Mouse (Mus musculus) left cerebral cortex, adult 18-20 months (tissue): ENCODE results near the gene Ryr2. TPM values are rescaled to one million over a fixed set of nuclear protein-coding genes. Genes with fewer than 3 reads are reported as not detected.
"Not testable (repeated sequence)": the region's sequence is repeated elsewhere in the genome, so short reads cannot be mapped to it uniquely, and the experiment has no call there.

Experiments
- DNase-seq, 2 experiments: peaks; one replicate each; pipeline ENCODE4 v3.0.0; 2021 to 2022; ENCODE audit warnings: low spot score in 2 of 2, mixed read lengths in 1 of 2
- total RNA-seq, 2 experiments: library from RNA; stranded (reverse); gene quantifications; 2 replicates each; pipeline ENCODE4 v1.2.3; 2021

The Ryr2 gene
- total RNA-seq, 2 experiments from 2014 or later = 150 to 159 TPM

DNA sequence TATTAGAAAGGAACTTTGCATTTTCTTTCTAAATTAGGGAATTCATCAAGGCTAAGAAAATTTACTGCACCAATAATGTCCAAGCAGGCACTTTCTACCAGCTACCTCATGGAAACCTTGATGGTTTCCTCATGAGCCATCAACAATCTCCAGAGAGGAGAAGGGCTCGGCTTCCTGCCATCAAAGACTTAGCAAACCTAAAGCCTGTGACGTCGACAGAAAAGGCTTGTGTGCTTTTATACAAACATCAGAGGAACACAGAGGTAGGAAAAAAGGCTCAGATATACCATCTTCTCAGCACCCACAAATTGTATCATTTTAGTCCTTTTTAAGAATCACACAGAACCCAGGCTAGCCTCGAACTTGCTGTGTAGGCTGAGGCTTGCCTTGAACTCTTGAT lies 148.5 kb downstream of the Ryr2 start:
- DNase-seq = no peak

DNA sequence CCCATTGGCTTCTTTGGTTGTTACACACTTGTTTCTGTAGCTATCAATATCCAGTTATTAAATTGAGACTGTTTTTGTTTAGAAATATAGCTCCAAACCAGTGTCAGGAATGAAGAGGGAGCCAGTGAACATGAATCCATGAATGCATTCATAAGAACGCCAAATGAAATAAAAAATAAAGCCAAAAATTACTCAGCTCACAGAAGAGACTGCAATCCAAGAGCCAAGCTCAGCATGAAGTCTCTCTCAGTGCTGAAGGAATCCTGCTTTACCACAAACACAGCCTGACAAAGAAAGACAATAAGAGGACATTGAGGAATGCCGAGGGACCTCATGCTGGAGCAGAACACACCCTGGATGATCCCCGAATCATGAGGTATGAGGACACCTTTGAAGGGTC lies 154.8 kb downstream of the Ryr2 start:
- DNase-seq = no peak

- DNase-seq = no peak
Measured at GRCm38 (mm10) chr13:11945740-11946139, 161.0 kb downstream of the Ryr2 start.

DNA sequence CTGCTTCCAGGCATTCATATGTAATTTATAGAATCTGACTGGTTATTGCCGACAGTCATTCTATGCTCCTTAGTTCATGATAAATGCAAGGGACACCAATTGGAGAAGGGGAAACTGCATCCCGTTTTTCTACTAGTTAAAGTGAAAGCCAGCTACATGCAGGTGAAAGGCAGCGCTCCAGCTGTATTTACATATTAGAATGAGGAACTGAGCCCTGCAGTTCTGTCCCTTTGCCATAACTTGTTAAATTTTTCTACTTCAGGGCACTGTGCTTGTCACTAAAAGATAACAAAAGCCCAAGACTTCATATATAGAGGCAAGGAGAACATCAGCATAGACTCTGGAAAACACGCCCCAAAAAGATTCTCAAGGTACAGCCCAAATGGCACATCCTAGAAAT lies 165.0 kb downstream of the Ryr2 start:
- DNase-seq = no peak

GRCm38 (mm10) chr13:11934297-11935060 lies 172.3 kb downstream of the Ryr2 start:
- DNase-seq = not testable (repeated sequence)

DNA sequence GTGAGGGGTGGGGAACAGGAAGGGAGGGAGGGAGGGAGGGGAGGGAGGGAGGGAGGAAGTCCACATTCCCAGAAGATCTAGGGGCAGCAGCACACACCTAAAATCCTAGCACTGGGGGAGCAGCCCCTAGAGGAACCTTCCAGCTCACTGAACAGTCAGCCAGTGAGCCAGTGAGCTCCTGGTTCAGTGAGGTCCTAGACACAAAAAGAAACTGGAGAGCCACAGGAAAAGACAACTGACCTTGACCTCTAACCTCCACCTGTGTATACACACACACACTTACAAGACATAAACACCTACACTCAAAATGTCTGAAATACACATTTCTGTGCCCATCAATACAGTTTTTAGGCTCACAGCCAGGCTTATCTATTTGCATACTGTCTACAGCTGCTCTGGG lies 173.4 kb downstream of the Ryr2 start:
- no peak for DNase-seq

DNA sequence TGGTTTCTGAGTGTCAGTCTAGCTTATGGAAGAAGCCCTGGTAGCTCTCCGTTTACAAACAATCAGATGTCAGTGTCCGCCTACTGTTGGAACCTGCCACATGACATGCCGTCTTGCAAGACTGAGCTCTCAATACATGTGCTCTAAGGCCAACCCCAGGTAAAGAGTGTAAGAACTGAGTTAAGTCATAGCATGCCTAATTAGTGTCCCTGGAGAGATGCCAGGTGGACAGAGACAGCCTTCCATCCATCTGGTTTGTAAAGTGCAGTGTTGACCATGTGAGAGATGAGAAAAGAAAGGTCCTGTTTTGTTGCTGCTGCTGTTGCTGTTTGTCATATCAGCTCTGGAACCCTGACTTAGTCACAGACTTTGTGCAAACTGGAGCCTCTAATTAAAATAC lies 178.0 kb downstream of the Ryr2 start:
- no peak for DNase-seq

DNA sequence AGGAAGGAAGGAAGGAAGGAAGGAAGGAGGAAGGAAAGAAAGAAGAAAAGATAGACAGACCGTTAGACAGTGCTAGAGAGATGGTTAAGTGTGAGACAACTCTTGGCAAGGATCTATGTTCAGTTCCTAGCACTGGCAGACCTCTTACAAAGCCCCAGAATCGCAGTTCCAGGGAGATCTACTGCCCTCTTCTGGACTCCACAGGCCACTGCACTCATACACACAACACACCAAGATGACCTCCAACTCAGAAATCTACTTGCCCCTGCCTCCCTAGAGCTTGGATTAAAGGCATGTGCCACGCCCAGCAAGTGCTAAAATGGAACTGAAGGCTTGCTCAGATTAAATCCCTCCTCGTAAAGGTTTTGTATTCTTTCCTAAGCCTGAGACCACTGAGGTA lies 179.0 kb downstream of the Ryr2 start:
- DNase-seq = no peak

GRCm38 (mm10) chr13:11926720-11927500 lies 179.8 kb downstream of the Ryr2 start:
- no peak for DNase-seq

DNA sequence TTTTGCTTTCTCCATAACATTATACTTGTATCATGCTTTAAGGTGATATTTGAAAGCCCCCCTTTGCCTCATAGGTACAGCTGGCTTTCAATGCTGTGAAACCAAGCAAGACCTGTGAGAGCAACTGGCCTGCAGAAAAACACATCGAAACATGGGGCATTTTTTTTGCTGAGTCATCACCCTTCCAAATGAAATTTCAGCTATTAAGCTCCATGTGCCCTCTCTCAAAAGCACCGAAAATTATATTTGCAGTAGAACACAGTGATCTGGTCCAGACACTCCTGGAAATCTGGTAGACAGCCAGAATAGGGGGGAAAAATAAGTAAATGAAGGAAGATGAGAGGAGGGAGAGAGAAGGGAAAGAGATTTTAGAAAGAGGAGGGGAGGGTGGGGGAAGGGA lies 180.5 kb downstream of the Ryr2 start:
- DNase-seq = no peak

DNA sequence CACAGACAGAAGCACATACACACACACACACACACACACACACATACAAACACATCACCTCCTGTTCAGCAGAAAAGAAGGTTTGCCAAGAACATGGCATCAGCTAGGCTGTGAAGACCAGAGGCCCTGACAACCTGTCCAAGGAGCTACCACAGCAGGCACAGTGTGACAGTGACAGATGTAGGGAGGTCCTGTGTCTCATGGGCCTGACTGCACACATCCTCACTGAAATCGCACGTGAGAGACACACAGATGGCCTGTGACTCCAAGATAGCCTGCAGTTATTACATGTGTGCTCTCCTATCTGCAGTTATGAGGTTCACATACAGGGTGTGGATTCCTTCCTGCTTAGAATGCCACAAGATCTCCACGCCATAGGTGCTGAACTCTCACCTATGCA lies 182.0 kb downstream of the Ryr2 start:
- DNase-seq = no peak

GRCm38 (mm10) chr13:11920495-11920894 lies 186.2 kb downstream of the Ryr2 start:
- DNase-seq = no peak

DNA sequence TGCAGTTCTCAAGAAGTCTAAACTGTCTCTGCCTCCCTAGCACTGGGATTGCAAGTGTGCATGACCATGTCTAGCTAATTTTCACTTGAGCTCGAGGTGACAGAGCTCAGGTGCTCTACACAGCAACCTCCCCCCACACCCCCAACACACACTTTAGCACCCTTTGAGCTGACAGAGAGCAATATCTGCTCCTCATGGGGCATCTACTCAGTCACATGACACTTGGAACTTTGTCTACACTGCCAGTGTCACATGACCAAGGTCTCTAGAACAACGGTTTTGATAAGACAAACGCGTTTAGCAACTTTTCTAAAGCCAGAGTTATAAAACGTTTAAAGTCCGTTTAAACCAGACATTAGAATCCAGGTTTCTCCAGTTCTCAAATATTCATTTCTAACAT lies 187.3 kb downstream of the Ryr2 start:
- no peak for DNase-seq

- DNase-seq = no peak
Measured at GRCm38 (mm10) chr13:11915619-11916018, 191.1 kb downstream of the Ryr2 start.

DNA sequence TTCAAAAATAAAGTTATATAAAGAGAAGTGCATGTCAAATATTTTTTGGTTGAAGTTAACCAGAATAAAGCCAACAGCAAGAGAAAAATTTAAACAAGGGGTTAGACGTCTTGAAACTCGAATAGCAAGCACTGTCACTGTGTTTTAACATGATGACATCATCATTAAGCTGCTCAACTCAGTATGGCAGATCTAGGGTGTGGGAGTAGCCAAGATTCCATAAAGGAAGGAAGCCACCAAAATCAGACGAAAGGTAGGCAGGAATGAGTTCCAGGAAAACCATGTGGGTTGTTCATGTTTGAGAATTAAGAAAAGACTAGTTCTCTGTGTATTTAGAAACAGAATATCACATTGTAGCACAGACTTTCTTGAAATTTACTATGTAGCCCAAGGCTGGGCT lies 192.1 kb downstream of the Ryr2 start:
- DNase-seq = no peak

DNA sequence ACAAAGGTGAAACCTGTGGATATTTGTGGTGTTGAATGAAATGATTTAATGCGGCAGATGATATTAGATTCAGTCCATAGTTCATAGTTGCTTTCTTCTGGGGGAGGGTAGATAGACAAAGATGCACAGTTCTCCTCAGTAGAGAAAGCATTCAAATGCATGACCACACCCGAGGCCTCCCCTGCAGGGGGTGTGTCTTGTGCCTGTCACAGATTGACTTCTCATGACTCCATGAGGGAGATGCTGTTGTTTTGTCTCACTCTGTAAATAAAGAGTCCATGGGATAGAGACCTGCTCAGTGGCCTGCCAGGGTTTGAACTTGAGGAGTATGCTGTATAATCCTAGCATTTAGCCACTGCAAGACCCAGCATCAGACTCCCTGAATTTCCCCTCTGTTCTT lies 194.5 kb downstream of the Ryr2 start:
- no peak for DNase-seq

DNA sequence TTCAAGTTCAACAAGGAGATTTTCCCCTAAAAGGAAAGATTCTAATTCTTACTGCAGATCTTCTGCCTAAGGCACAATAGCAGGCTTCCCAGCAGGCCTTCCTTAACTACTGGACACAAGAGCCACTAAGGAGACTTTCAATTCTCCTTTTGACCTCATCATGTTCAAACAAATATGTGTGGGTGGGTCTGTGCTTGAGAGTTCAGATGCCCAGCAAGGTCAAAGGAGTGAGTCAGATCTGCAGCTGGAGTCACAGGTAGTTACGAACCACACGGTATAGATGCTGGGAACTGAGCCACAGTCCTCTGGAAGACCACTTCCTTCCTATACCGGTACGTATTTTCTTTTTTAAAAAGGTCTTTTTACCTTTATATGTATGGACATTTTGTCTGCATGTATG lies 198.6 kb downstream of the Ryr2 start:
- DNase-seq = no peak

GRCm38 (mm10) chr13:11905126-11905525 lies 201.6 kb downstream of the Ryr2 start:
- DNase-seq = no peak

DNA sequence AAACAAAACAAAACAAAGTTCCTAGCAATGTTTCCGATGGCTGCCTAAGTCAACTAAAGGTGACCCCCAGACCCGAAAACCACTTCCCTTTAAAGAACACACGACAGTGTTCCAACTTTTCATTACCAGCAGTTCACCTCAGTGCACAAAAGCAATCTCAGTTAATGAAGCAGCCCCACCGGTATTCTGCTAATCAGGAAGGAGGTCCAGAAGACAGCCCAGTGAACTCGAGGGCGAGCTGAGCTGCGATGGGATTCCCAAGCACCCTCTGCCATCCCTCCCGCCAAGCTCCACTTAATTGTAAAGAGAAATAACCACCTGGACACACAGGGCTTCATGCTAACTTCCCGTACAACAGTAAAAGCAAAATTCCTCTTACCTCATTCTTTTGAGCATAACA lies 203.5 kb downstream of the Ryr2 start:
- DNase-seq = no peak

GRCm38 (mm10) chr13:11902856-11903255 lies 203.9 kb downstream of the Ryr2 start:
- DNase-seq = no peak

GRCm38 (mm10) chr13:11900631-11901030 lies 206.1 kb downstream of the Ryr2 start:
- DNase-seq = no peak

DNA sequence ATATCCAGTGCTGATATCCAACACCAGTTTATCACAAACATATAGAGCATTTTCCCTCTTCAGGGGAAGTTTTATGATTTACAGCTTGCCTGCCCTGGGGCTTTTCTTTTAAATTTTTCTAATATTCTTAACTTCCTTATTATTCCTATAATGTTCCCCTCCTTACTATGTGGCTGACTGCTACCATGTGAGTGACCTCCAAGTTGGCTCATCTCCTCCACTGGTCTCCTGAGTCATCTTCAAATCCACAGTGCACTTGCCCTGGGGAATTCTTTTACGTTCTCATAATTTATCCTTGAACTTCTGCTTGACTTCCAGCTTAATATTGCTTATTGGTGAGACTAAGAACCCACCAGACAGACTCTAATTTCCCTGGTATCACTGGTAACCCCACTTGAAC lies 211.1 kb downstream of the Ryr2 start:
- no peak for DNase-seq

GRCm38 (mm10) chr13:11891739-11892138 lies 215.0 kb downstream of the Ryr2 start:
- DNase-seq = no peak
